Mouse (Mus musculus): Measurements from ENCODE around the gene Cttn.

DNA sequence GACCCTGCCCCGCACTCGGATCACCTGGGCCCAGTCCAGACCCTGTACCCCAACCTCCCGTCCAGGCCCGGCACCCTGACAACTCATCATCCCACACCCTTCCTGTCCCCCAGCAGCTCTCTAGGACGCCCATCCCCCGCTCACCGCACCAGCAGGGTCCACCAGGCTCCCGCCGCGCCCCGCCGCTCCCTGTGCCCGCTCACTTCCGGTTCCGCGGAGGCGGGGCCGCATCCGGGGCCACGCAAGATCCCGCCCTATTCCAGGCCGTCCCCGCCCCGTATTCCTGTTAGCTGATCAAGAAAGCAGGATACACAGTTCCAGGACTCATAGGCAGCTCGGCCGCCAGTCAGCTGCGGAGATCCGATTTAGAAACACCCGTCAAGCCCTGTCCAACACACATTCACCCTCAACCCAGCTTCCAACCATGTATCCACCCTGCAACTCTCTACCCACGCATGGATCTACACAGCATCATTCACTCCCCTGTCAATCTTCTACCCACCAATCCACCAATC, at the start of gene Cttn:
- TF ChIP-seq POLR2A (IDR thresholded peaks at IDR 0.05; ENCODE audit: low read depth, low read length), result no peak
- no peak for TF ChIP-seq SMC3 (IDR thresholded peaks at IDR 0.05; ENCODE audit: low read depth, low read length)
- no peak for TF ChIP-seq CTCF (conservative IDR thresholded peaks at IDR 0.05 in 1 of 2, IDR thresholded peaks at IDR 0.05 in 1 of 2; ENCODE audit: low read depth in 2 of 2, low read length in 2 of 2)
- TF ChIP-seq MAZ (IDR thresholded peaks at IDR 0.05; ENCODE audit: low read depth, low read length), result no peak
- no peak for TF ChIP-seq USF1 (IDR thresholded peaks at IDR 0.05; ENCODE audit: low read depth, low read length)
- TF ChIP-seq E2F4 (IDR thresholded peaks at IDR 0.05; ENCODE audit: insufficient replicate concordance, low read depth, low read length), result no peak
- TF ChIP-seq BHLHE40 (IDR thresholded peaks at IDR 0.05; ENCODE audit: low read depth, low read length), result no peak
- no peak for TF ChIP-seq MAFK (IDR thresholded peaks at IDR 0.05; ENCODE audit: insufficient replicate concordance, low read length)

Data from CH12.LX (cell line).